Mouse (Mus musculus): ENCODE measurements around the gene Tmem246. TPM values are rescaled to one million over a fixed set of nuclear protein-coding genes. Genes with fewer than 3 reads are reported as not detected.

Tmem246 gene
- polyA plus RNA-seq, 1 experiment from 2014 or later: 27.0 TPM

- no peak overlapping the region for H3K27ac ChIP-seq
- no peaks in the 10 kb centered on the region for H3K27me3 ChIP-seq
- H3K4me3 ChIP-seq: no peak overlapping the region
- WGBS: 88% methylated on average over 3 of the region's 3 CpGs
- no peak overlapping the region for H3K9ac ChIP-seq
- ATAC-seq: no peak
- H3K36me3 ChIP-seq (ENCODE audit: poor library complexity, severe bottlenecking): peaks cover 20% of the 10 kb centered on the region
- 0 out of 2 replicates have a peak, but pooled peaks cover under 1% of the 10 kb centered on the region for H3K9me3 ChIP-seq (replicated peaks)
- H3K4me1 ChIP-seq: no peaks in the 10 kb centered on the region
- H3K4me2 ChIP-seq: no peak overlapping the region
Observed at GRCm38 (mm10) chr4:49535036-49535435, 62.6 kb downstream of the Tmem246 start.

Other genes starting within 250 kb of the Tmem246 start
- gene Acnat2, start 189.7 kb downstream of the Tmem246 start, polyA plus RNA-seq (2015; fragmentation: Nextera tagmentation; extraction: Ambion mirVana): not detected in 2 replicates
- gene Acnat1, start 124.0 kb downstream of the Tmem246 start, polyA plus RNA-seq (2015; fragmentation: Nextera tagmentation; extraction: Ambion mirVana): not detected in 2 replicates
- gene Baat, start 91.3 kb downstream of the Tmem246 start, polyA plus RNA-seq (2015; fragmentation: Nextera tagmentation; extraction: Ambion mirVana): 0.14 TPM in 1 of 2 replicates, not detected in the other
- gene Mrpl50, start 76.8 kb downstream of the Tmem246 start, polyA plus RNA-seq (2015; fragmentation: Nextera tagmentation; extraction: Ambion mirVana): 82.1 and 82.3 TPM in 2 replicates
- gene Zfp189, start 76.7 kb downstream of the Tmem246 start, polyA plus RNA-seq (2015; fragmentation: Nextera tagmentation; extraction: Ambion mirVana): 13.3 and 13.8 TPM in 2 replicates
- 0.23 TPM in 2 replicates for gene Aldob, start 48.3 kb downstream of the Tmem246 start, polyA plus RNA-seq (2015; fragmentation: Nextera tagmentation; extraction: Ambion mirVana)
- 66.3 and 68.5 TPM in 2 replicates for gene Rnf20, start 34.1 kb upstream of the Tmem246 start, polyA plus RNA-seq (2015; fragmentation: Nextera tagmentation; extraction: Ambion mirVana)
- gene Ppp3r2, start 84.1 kb upstream of the Tmem246 start, polyA plus RNA-seq (2015; fragmentation: Nextera tagmentation; extraction: Ambion mirVana): 0.09 TPM in 1 of 2 replicates, not detected in the other
- 1.5 and 2.7 TPM in 2 replicates for gene Grin3a, start 247.9 kb upstream of the Tmem246 start, polyA plus RNA-seq (2015; fragmentation: Nextera tagmentation; extraction: Ambion mirVana)